Mouse (Mus musculus) lung, adult 2 months (tissue): ENCODE data around the gene Tmem120b. TPM values are rescaled to one million over a fixed set of nuclear protein-coding genes. Genes with fewer than 3 reads are reported as not detected.

ENCODE experiments used
- DNase-seq: peaks from one replicate; pipeline ENCODE4 v3.0.0; 2022
- H3K4me1 ChIP-seq: fragments of 200-500 bp; 2 replicates; pipeline ENCODE4 v1.6.1; 2011; ENCODE audit warnings: low read length; ENCODE audit not compliant: control insufficient read depth, insufficient read depth
- H3K4me3 ChIP-seq: fragments of 200-500 bp; replicated peaks from 2 replicates; pipeline ENCODE3; 2011; ENCODE audit warnings: low read depth, mild to moderate bottlenecking, control low read depth, low read length; ENCODE audit errors: extremely low read depth
- CTCF ChIP-seq: fragments of 200-500 bp; IDR thresholded peaks from 2 replicates; pipeline ENCODE4 v1.5.1; 2011; ENCODE audit warnings: mild to moderate bottlenecking, low read length, control low read depth; ENCODE audit not compliant: insufficient read depth
- POLR2A ChIP-seq: fragments of 200-500 bp; IDR thresholded peaks from 2 replicates; pipeline ENCODE4 v1.6.1; 2011; ENCODE audit warnings: low read depth, mild to moderate bottlenecking, control low read depth, low read length, borderline replicate concordance; ENCODE audit errors: extremely low read depth
- WGBS: fragments of 180-500 bp; shearing (Covaris S2); methylation state at CpG from one replicate; pipeline ENCODE4 v1.1.7; 2018; 5-methylcytosine and 5-hydroxymethylcytosine counted together
- polyA plus RNA-seq: library from polyadenylated mRNA; depleted of rRNA; stranded (reverse); fragments of >200 nt; gene quantifications from 2 replicates; pipeline ENCODE4 v1.2.3, GENCODE M21; 2012

Gene Tmem120b
- polyA plus RNA-seq, 1 experiment: 12.1 TPM

- WGBS: under 1% methylated on average over 97 of the region's 103 CpGs
- peak; percentile 41; the same call in 1 of the 2 replicates for TF ChIP-seq POLR2A
- no peak for TF ChIP-seq CTCF
- Histone ChIP-seq H3K4me1 (peaks cover 4% of the 10 kb centered on the region), H3K4me3 (peak within 1 kb of the TSS; percentile 66)
- peak; percentile 68 for DNase-seq
Observed at GRCm38 (mm10) chr5:123142161-123143157, 74.2 kb downstream of the Tmem120b start, which contains the start of gene Setd1b. TSS of gene Setd1b (plus strand) at chr5:123142193.

- Histone ChIP-seq H3K4me1 (peaks cover 6% of the 10 kb centered on the region), H3K4me3 (peak overlapping the region; percentile 66)
- peak; percentile 44 for DNase-seq
- under 1% methylated on average over 24 of the region's 24 CpGs for WGBS
- TF ChIP-seq CTCF (no peak), POLR2A (no peak)
Observed at GRCm38 (mm10) chr5:123143251-123143970, 75.2 kb downstream of the Tmem120b start.

- WGBS: 7% methylated on average over 17 of the region's 17 CpGs
- Histone ChIP-seq H3K4me1 (peaks cover 6% of the 10 kb centered on the region), H3K4me3 (peak overlapping the region; percentile 49)
- TF ChIP-seq CTCF (no peak), POLR2A (no peak)
- no peak for DNase-seq
Observed at GRCm38 (mm10) chr5:123143971-123144745, 75.9 kb downstream of the Tmem120b start.

GRCm38 (mm10) chr5:123144746-123145590, 76.8 kb downstream of the Tmem120b start:
- peak overlapping the region; percentile 41 for H3K4me3 ChIP-seq
- TF ChIP-seq POLR2A: no peak
- TF ChIP-seq CTCF: no peak
- peaks cover 12% of the 10 kb centered on the region for H3K4me1 ChIP-seq
- WGBS: 42% methylated on average over 20 of the region's 20 CpGs
- no peak for DNase-seq

- no peak for TF ChIP-seq POLR2A
- WGBS: 89% methylated on average over 11 of the region's 11 CpGs
- Histone ChIP-seq H3K4me3 (no peak overlapping the region), H3K4me1 (peaks cover 19% of the 10 kb centered on the region)
- DNase-seq: no peak
Observed at GRCm38 (mm10) chr5:123146357-123146756, 78.1 kb downstream of the Tmem120b start.

GRCm38 (mm10) chr5:123147569-123147968, 79.4 kb downstream of the Tmem120b start:
- no peak for TF ChIP-seq CTCF
- TF ChIP-seq POLR2A: no peak
- H3K4me1 ChIP-seq: peaks cover 19% of the 10 kb centered on the region
- no peak for DNase-seq

GRCm38 (mm10) chr5:123148073-123148722, 80.0 kb downstream of the Tmem120b start:
- no peak overlapping the region for H3K4me3 ChIP-seq
- no peak for TF ChIP-seq POLR2A
- no peak for TF ChIP-seq CTCF
- no peak for DNase-seq
- 83% methylated on average over 25 of the region's 25 CpGs for WGBS
- H3K4me1 ChIP-seq: peaks cover 19% of the 10 kb centered on the region

More at GRCm38 (mm10) chr5:123147569-123147968, 79.4 kb downstream of the Tmem120b start:
- H3K4me3 ChIP-seq: no peak overlapping the region
- WGBS: 81% methylated on average over 17 of the region's 17 CpGs
